Mouse (Mus musculus) kidney, embryonic 15.5 days (tissue): ENCODE results near the gene Olfr954. TPM values are rescaled to one million over a fixed set of nuclear protein-coding genes. Genes with fewer than 3 reads are reported as not detected.

ENCODE experiments used
- ATAC-seq: fragments of 200-750 bp; cut with Nextera tagmentation; replicated peaks from 2 replicates; pipeline ENCODE4 v1.8.0; 2017; ENCODE audit warnings: moderate TSS enrichment; ENCODE audit not compliant: low FRiP score
- H3K27ac ChIP-seq: fragments of 300-500 bp; sonication (generic); 2 replicates; pipeline ENCODE4 v1.5.1; 2015; ENCODE audit warnings: mild to moderate bottlenecking, inconsistent platforms
- H3K27me3 ChIP-seq: fragments of 300-500 bp; sonication (generic); 2 replicates; pipeline ENCODE4 v1.6.1; 2015; ENCODE audit warnings: inconsistent platforms
- H3K36me3 ChIP-seq: fragments of 300-500 bp; sonication (generic); 2 replicates; pipeline ENCODE4 v1.6.1; 2015; ENCODE audit warnings: inconsistent platforms
- H3K4me1 ChIP-seq: fragments of 300-500 bp; sonication (generic); 2 replicates; pipeline ENCODE4 v1.6.1; 2015; ENCODE audit warnings: inconsistent platforms
- H3K4me2 ChIP-seq: fragments of 300-500 bp; sonication (generic); 2 replicates; pipeline ENCODE4 v1.6.1; 2015; ENCODE audit warnings: moderate library complexity, mild to moderate bottlenecking, inconsistent platforms
- H3K4me3 ChIP-seq: fragments of 300-500 bp; sonication (generic); replicated peaks from 2 replicates; pipeline ENCODE4 v1.5.1; 2015; ENCODE audit warnings: mild to moderate bottlenecking, inconsistent platforms
- H3K9ac ChIP-seq: fragments of 300-500 bp; sonication (generic); 2 replicates; pipeline ENCODE4 v1.6.1; 2015; ENCODE audit warnings: mild to moderate bottlenecking, inconsistent platforms
- H3K9me3 ChIP-seq: fragments of 300-500 bp; sonication (generic); replicated peaks from 2 replicates; pipeline ENCODE4 v1.6.1; 2016; ENCODE audit warnings: inconsistent platforms
- WGBS: fragments of 180-500 bp; shearing (Covaris S2); methylation state at CpG from one replicate; pipeline ENCODE4 v1.1.7; 2015; ENCODE audit warnings: mixed read lengths; 5-methylcytosine and 5-hydroxymethylcytosine counted together
- polyA plus RNA-seq: library from polyadenylated mRNA; unstranded; fragments of >200 nt; fragmentation: Nextera tagmentation; extraction: Ambion mirVana; gene quantifications from 2 replicates; pipeline ENCODE4 v1.2.1, GENCODE M21; 2015

Gene Olfr954
- polyA plus RNA-seq: not detected in 2 replicates

- H3K9me3 ChIP-seq: no peaks in the 10 kb centered on the region
- no peak within 1 kb of the TSS for H3K4me3 ChIP-seq
- ATAC-seq: no peak
- H3K9ac ChIP-seq: no peak within 1 kb of the TSS
- 84% methylated on average over 6 of the region's 6 CpGs for WGBS
- H3K27me3 ChIP-seq: no peaks in the 10 kb centered on the region
- H3K27ac ChIP-seq: no peak within 1 kb of the TSS
- H3K4me2 ChIP-seq: no peak within 1 kb of the TSS
- no peaks in the 10 kb centered on the region for H3K36me3 ChIP-seq
- no peaks in the 10 kb centered on the region for H3K4me1 ChIP-seq
Observed at GRCm38 (mm10) chr9:39456401-39456800, at the start of gene Olfr954. TSS of gene Olfr954 (plus strand) at chr9:39456701.

DNA sequence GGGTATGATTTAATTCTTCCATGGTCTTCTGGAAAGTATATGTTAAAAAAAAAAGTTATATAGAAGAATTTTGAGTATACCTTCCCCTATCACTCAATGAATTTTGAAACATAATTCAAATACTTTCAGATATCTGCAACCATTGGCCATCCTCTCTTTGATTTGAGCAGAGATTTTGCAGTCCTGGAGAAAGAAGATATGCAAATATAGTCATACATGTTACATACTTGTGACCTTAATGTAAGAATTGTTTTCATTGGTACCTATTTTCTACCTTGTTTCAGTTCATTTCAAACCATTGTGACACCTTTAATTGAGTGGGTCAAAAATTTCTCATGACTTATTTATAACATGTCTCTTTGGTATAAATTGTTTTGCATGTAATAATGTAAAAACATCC is 29.5 kb upstream of the Olfr954 start, which contains the start of gene Olfr952:
Gene Olfr952, minus strand, starts transcription at position 101 of the 400 bp plus-strand sequence.
- H3K4me2 ChIP-seq: no peak within 1 kb of the TSS
- H3K4me3 ChIP-seq: no peak within 1 kb of the TSS
- no peak within 1 kb of the TSS for H3K9ac ChIP-seq
- no peak for ATAC-seq
- no peak within 1 kb of the TSS for H3K27ac ChIP-seq
- no peaks in the 10 kb centered on the region for H3K36me3 ChIP-seq
- H3K9me3 ChIP-seq: no peaks in the 10 kb centered on the region
- H3K4me1 ChIP-seq: no peaks in the 10 kb centered on the region
- no peaks in the 10 kb centered on the region for H3K27me3 ChIP-seq

DNA sequence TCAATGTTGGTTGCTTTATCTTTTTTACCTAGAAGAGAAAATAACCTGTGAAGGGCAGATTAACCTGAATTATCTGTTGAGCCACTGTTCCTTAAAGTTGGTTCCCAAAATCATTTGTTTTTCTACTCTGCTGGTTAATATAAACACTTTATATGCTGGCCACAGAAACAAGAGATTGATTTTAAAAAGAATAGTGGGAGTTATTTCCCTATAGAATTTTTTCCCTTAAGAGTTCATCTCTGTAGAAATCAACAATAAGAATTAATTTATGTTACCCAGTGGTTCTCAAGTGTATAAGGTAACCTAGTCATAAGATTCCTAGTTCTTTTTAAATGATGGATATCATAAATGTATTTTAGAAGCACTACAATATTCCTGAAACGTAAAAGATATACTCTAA is 15.3 kb downstream of the Olfr954 start, which contains the start of gene Olfr955:
Gene Olfr955, minus strand, starts transcription at position 101 of the 400 bp plus-strand sequence.
- no peak within 1 kb of the TSS for H3K27ac ChIP-seq
- 63% methylated on average over 1 of the region's 1 CpGs for WGBS
- no peaks in the 10 kb centered on the region for H3K4me1 ChIP-seq
- H3K4me3 ChIP-seq: no peak within 1 kb of the TSS
- ATAC-seq: no peak
- H3K9me3 ChIP-seq: no peaks in the 10 kb centered on the region
- H3K27me3 ChIP-seq: no peaks in the 10 kb centered on the region
- no peak within 1 kb of the TSS for H3K4me2 ChIP-seq
- H3K9ac ChIP-seq: no peak within 1 kb of the TSS
- H3K36me3 ChIP-seq: no peaks in the 10 kb centered on the region

DNA sequence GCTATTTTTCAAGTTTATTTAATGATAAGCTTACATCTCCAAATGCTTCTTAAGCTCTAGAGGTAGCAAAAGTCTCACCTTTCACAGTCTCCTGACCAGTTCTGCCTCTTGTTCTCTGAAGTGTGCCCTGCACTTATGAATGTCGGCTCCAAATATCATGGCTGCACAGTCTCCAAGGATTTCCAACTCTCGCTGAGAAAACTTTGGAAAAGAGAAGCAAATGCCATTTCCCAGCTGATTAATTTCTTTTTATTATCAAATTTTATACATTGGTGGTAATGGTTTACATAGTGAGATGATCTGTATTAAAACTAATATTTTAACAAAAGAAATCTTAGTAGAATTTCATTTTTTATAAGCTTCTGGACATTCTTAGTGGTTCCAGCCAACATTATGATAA is 37.4 kb downstream of the Olfr954 start, which contains the start of gene Olfr44:
Gene Olfr44, minus strand, starts transcription at position 101 of the 400 bp plus-strand sequence.
- H3K36me3 ChIP-seq: no peaks in the 10 kb centered on the region
- ATAC-seq: no peak
- 93% methylated on average over 2 of the region's 2 CpGs for WGBS
- H3K27ac ChIP-seq: no peak within 1 kb of the TSS
- H3K27me3 ChIP-seq: no peaks in the 10 kb centered on the region
- no peak within 1 kb of the TSS for H3K9ac ChIP-seq
- no peak within 1 kb of the TSS for H3K4me3 ChIP-seq
- H3K9me3 ChIP-seq: no peaks in the 10 kb centered on the region
- no peaks in the 10 kb centered on the region for H3K4me1 ChIP-seq
- H3K4me2 ChIP-seq: no peak within 1 kb of the TSS

GRCm38 (mm10) chr9:39508998-39509397 is 52.5 kb downstream of the Olfr954 start:
- Histone ChIP-seq H3K27ac (no peak overlapping the region), H3K36me3 (no peaks in the 10 kb centered on the region), H3K4me1 (no peaks in the 10 kb centered on the region), H3K4me2 (no peak overlapping the region), H3K9ac (no peak overlapping the region), H3K9me3 (no peaks in the 10 kb centered on the region), H3K27me3 (no peaks in the 10 kb centered on the region), H3K4me3 (no peak overlapping the region)
- 14% methylated on average over 6 of the region's 6 CpGs for WGBS
- no peak for ATAC-seq

DNA sequence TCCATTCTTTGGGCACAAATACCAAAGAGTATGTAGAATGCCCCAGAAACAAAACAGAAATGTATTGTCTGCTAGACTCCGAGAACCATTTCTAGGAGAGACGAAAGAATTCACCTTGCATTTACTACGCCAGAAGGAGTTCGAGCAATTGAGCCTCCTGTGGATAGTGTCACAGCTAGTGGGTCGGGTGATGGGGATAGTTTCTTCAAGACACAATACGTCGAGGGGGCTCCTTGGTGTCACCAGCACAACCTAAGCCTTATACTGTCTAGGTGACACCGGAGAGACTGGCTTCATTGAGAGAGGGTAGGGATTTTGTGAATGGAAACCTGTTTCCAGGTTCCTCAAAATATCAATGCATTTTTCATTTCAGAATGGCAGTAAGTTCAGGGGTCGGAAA is 52.9 kb downstream of the Olfr954 start:
- WGBS: 82% methylated on average over 9 of the region's 9 CpGs
- H3K9me3 ChIP-seq: no peaks in the 10 kb centered on the region
- H3K27me3 ChIP-seq: no peaks in the 10 kb centered on the region
- no peak overlapping the region for H3K9ac ChIP-seq
- H3K36me3 ChIP-seq: no peaks in the 10 kb centered on the region
- no peak overlapping the region for H3K27ac ChIP-seq
- H3K4me1 ChIP-seq: no peaks in the 10 kb centered on the region
- ATAC-seq: no peak
- H3K4me2 ChIP-seq: no peak overlapping the region
- no peak overlapping the region for H3K4me3 ChIP-seq

Other genes starting within 250 kb of the Olfr954 start
- not detected in 2 replicates for gene Olfr1537, start 206.7 kb upstream of the Olfr954 start, polyA plus RNA-seq
- not detected in 2 replicates for gene Olfr945, start 179.9 kb upstream of the Olfr954 start, polyA plus RNA-seq
- gene Olfr948, start 130.7 kb upstream of the Olfr954 start, polyA plus RNA-seq: not detected in 2 replicates
- not detected in 2 replicates for gene Olfr951, start 69.3 kb upstream of the Olfr954 start, polyA plus RNA-seq
- not detected in 2 replicates for gene Olfr952, start 29.6 kb upstream of the Olfr954 start, polyA plus RNA-seq
- not detected in 2 replicates for gene Olfr955, start 15.2 kb downstream of the Olfr954 start, polyA plus RNA-seq
- gene Olfr44, start 37.3 kb downstream of the Olfr954 start, polyA plus RNA-seq: not detected in 2 replicates
- gene Olfr957, start 59.1 kb downstream of the Olfr954 start, polyA plus RNA-seq: not detected in 2 replicates
- not detected in 2 replicates for gene Olfr958, start 97.4 kb downstream of the Olfr954 start, polyA plus RNA-seq
- gene Olfr959, start 118.9 kb downstream of the Olfr954 start, polyA plus RNA-seq: not detected in 2 replicates
- gene AW551984, start 147.7 kb downstream of the Olfr954 start, polyA plus RNA-seq: 22.0 and 23.4 TPM in 2 replicates
- gene Olfr148, start 154.0 kb downstream of the Olfr954 start, polyA plus RNA-seq: not detected in 2 replicates
- gene Olfr960, start 164.7 kb downstream of the Olfr954 start, polyA plus RNA-seq: 0.16 TPM in 1 of 2 replicates, not detected in the other
- gene Olfr961, start 188.4 kb downstream of the Olfr954 start, polyA plus RNA-seq: not detected in 2 replicates
- not detected in 2 replicates for gene Olfr963, start 210.5 kb downstream of the Olfr954 start, polyA plus RNA-seq